Mouse (Mus musculus) megakaryocyte, embryonic 14.5 days (primary cell): ENCODE results near the gene Synj2.

ENCODE experiments used
- FLI1 ChIP-seq: IDR thresholded peaks from 2 replicates; pipeline ENCODE4 v1.6.1; 2012; ENCODE audit warnings: low read length, inconsistent platforms, mixed read lengths
- GATA1 ChIP-seq: IDR thresholded peaks from 3 replicates; pipeline ENCODE4 v1.6.1; 2012; ENCODE audit warnings: mixed read lengths, low read length, inconsistent platforms, borderline replicate concordance

- TF ChIP-seq FLI1: no peak
- peak; percentile 44; the same call in 1 of the 3 replicates for TF ChIP-seq GATA1
Measured at GRCm38 (mm10) chr17:5893092-5893491, 48.0 kb upstream of the Synj2 start.
